Mouse (Mus musculus): Measurements from ENCODE around the gene Ckb.

GRCm38 (mm10) chr12:111693341-111694270 is 21.5 kb upstream of the Ckb start:
- TF ChIP-seq CTCF (IDR thresholded peaks at IDR 0.05; ENCODE audit: control insufficient read depth, insufficient read depth, insufficient replicate concordance, low read depth, low read length) (no peak), POLR2A (IDR thresholded peaks at IDR 0.05; ENCODE audit: control insufficient read depth, low read depth, low read length) (no peak)

Data from testis, adult 2 months (tissue).